ENCODE assay signal across 8 mouse cellular contexts in the genomic region with DNA sequence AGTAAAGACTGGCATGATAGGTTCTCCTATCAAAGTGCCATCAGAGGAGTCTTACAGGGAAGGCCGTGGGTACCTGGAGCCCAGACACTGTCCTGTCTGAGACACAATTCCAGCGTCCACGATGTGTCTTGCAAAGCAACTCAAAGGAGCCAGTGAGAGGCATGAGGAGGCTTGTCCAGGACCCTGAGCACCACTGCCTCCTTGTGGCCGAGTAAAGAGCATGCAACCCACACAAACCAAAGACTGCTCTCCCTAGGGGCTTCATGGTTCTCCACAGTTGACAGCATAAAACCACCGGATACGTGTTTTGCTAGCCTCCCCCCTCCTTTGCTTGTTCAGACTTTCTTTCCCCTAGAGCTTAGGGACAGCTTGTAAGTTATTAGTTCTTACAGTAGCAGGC. TPM values are rescaled to one million over a fixed set of nuclear protein-coding genes. Genes with fewer than 3 reads are reported as not detected.
A peak's percentile ranks its signal among the peaks of the same experiment; 100 is the strongest.
DNase-seq lines count a peak whose midpoint lies in the region; ATAC-seq and TF ChIP-seq lines count a peak whose summit lies in the region.

No protein-coding gene starts in this region.

- peak; percentile 80 for TF ChIP-seq CTCF in bone marrow macrophage, adult 2 months (IDR thresholded peaks at IDR 0.05; ENCODE audit: low read depth, low read length)
- peak; percentile 63 for TF ChIP-seq CTCF in olfactory bulb, adult 2 months (IDR thresholded peaks at IDR 0.05; ENCODE audit: insufficient read depth, low read depth, low read length)

- TF ChIP-seq POLR2A in bone marrow macrophage, adult 2 months (IDR thresholded peaks at IDR 0.05; ENCODE audit: borderline replicate concordance, low read depth, low read length) = no peak
- TF ChIP-seq POLR2A in olfactory bulb, adult 2 months (IDR thresholded peaks at IDR 0.05; ENCODE audit: insufficient read depth, low read depth, low read length) = no peak

- H3K9me3 ChIP-seq in hindbrain, embryonic 14.5 days (ENCODE audit: control insufficient read depth, low read length) = no peaks in the 10 kb centered on the region

- intact Hi-C loops in left cerebral cortex, postnatal 4 days (cut with DNase I) = no loop called here
- intact Hi-C loops in left cerebral cortex, postnatal 36 days (cut with DNase I) = loop anchor here (2.0 to 5.0 kb wide), 2 partner anchors 40 to 61 kb away; a partner anchor contains a TSS

- H3K27ac ChIP-seq in bone marrow macrophage, adult 2 months (ENCODE audit: insufficient read depth, low read depth, low read length) = no peak overlapping the region
- H3K27ac ChIP-seq in olfactory bulb, adult 2 months (ENCODE audit: insufficient read depth, low read depth, low read length) = no peak overlapping the region
- H3K27ac ChIP-seq in hindbrain, embryonic 14.5 days = no peak overlapping the region

- no peaks in the 10 kb centered on the region for H3K36me3 ChIP-seq in hindbrain, embryonic 14.5 days (replicated peaks; ENCODE audit: control insufficient read depth, insufficient read depth)

- 40% methylated on average over 6 of the region's 6 CpGs for WGBS in olfactory bulb, adult 2 months
- WGBS in hindbrain, embryonic 14.5 days = 45% methylated on average over 6 of the region's 6 CpGs

- H3K27me3 ChIP-seq in hindbrain, embryonic 14.5 days (ENCODE audit: control insufficient read depth, insufficient read depth, low read length) = no peaks in the 10 kb centered on the region

- peak; percentile 39 to 63 for DNase-seq in cerebellum, postnatal 25 days
- no peak for DNase-seq in cerebellum, adult 11 months
- DNase-seq in left cerebral cortex, postnatal 4 days = peak; percentile 58
- DNase-seq in left cerebral cortex, postnatal 36 days (ENCODE audit: low spot score in 2 of 2) = no peak
- peak; percentile 66 to 72 for DNase-seq in kidney, postnatal 4 days
- no peak for DNase-seq in hindbrain, embryonic 14.5 days (ENCODE audit: low spot score)

- no peak for ATAC-seq in hindbrain, embryonic 14.5 days (ENCODE audit: low FRiP score)

- no peak overlapping the region for H3K9ac ChIP-seq in hindbrain, embryonic 14.5 days

- no peak overlapping the region for H3K4me2 ChIP-seq in hindbrain, embryonic 14.5 days (replicated peaks)

- H3K4me3 ChIP-seq in bone marrow macrophage, adult 2 months (ENCODE audit: insufficient read depth, low read length) = no peak overlapping the region
- H3K4me3 ChIP-seq in olfactory bulb, adult 2 months (ENCODE audit: insufficient read depth, low read depth, low read length) = no peak overlapping the region
- no peak overlapping the region for H3K4me3 ChIP-seq in hindbrain, embryonic 14.5 days (replicated peaks; ENCODE audit: low read length)

- H3K4me1 ChIP-seq in bone marrow macrophage, adult 2 months (ENCODE audit: control insufficient read depth, insufficient read depth, low read length) = peaks cover 18% of the 10 kb centered on the region
- peaks cover 18% of the 10 kb centered on the region for H3K4me1 ChIP-seq in olfactory bulb, adult 2 months (ENCODE audit: control insufficient read depth, insufficient read depth, low read length)
- H3K4me1 ChIP-seq in hindbrain, embryonic 14.5 days (replicated peaks; ENCODE audit: control insufficient read depth, insufficient read depth, low read length) = no peaks in the 10 kb centered on the region

RNA-seq across cellular contexts. Expression of a gene that starts 39.2 kb away (rescaled TPM):
- 100 to 1,000 TPM; 206 to 207 TPM for total RNA-seq in left cerebral cortex, postnatal 4 days (2021)
- 100 to 1,000 TPM; 166 to 217 TPM for total RNA-seq in left cerebral cortex, postnatal 36 days (2021)
- 10.1 and 10.5 TPM in 2 replicates for polyA plus RNA-seq in bone marrow macrophage, adult 2 months (2012; ENCODE audit: insufficient read depth, insufficient read length, missing spikeins)
- polyA plus RNA-seq in olfactory bulb, adult 2 months (2012; ENCODE audit: insufficient read depth, insufficient read length, low replicate concordance, missing spikeins) = not detected in 2 replicates
- polyA plus RNA-seq in hindbrain, embryonic 14.5 days (2014; fragmentation: Nextera tagmentation; extraction: Ambion mirVana) = 58.8 and 66.7 TPM in 2 replicates

Comparison
In these comparisons a context has a peak if more than half of its experiments do, and no peak if none do; other contexts are left out.
1. DNase-seq: peak in cerebellum, postnatal 25 days (2 of 2), left cerebral cortex, postnatal 4 days (single experiment) and kidney, postnatal 4 days (2 of 2); none in cerebellum, adult 11 months (single experiment), left cerebral cortex, postnatal 36 days (0 of 2) and hindbrain, embryonic 14.5 days (single experiment).